Comparison of ENCODE assay signal across 33 mouse cellular contexts in the genomic region with DNA sequence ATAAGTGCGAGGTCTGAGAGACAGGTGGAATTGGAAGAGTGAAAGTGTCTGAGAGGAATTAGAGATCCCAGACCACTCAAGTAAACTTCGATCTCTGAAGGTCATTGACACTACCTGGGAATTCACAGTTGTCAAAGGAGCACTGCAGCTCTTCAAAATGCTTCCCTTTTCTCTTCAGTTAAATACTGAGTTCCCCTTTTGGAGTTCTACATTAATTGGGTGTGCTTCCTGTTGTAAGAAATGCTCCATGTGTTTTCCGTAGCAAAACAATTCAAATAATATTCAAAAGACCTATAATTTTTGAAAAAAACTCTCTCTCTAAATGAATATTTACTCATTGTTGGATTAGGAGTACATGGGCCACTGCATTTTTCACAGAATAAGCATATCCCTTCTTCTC.
"Had no signal": no experiment of that assay in that cellular context is flagged by ENCODE, and none has a peak within 500 bp of the region (broad histone marks: within the 10 kb centered on the region; RNA-seq: fewer than 3 reads in every experiment).

No protein-coding gene starts in this region.

- H3K4me1 ChIP-seq: heart, embryonic 12.5 days; heart, embryonic 13.5 days; heart, embryonic 15.5 days; hindbrain, embryonic 10.5 days; hindbrain, embryonic 12.5 days; hindbrain, embryonic 13.5 days; hindbrain, embryonic 15.5 days; intestine, embryonic 15.5 days; kidney, embryonic 15.5 days had no signal

- H3K27ac ChIP-seq: heart, embryonic 13.5 days; heart, embryonic 15.5 days; hindbrain, embryonic 10.5 days; hindbrain, embryonic 12.5 days; hindbrain, embryonic 13.5 days; hindbrain, embryonic 14.5 days; hindbrain, embryonic 15.5 days; hindbrain, postnatal 0 days; intestine, embryonic 15.5 days; kidney, embryonic 15.5 days; kidney, postnatal 0 days; layer of hippocampus, adult 2 months; left cerebral cortex, adult 2 months had no signal

- DNase-seq: heart, postnatal 10 days; heart, postnatal 36 days; heart, postnatal 4 days; kidney, adult 11 months; kidney, adult 18-20 months; kidney, adult 2 months; kidney, adult 8-10 months; kidney, adult 9 months; kidney, postnatal 10 days; kidney, postnatal 14 days; kidney, postnatal 25 days; kidney, postnatal 36 days; kidney, postnatal 4 days; layer of hippocampus, adult 9-11 months; layer of hippocampus, postnatal 36 days had no signal

- H3K9me3 ChIP-seq: heart, embryonic 12.5 days; heart, embryonic 13.5 days; heart, embryonic 15.5 days; hindbrain, embryonic 10.5 days; hindbrain, embryonic 12.5 days; hindbrain, embryonic 13.5 days; hindbrain, embryonic 15.5 days; intestine, embryonic 15.5 days; kidney, embryonic 15.5 days had no signal

- H3K27me3 ChIP-seq: heart, embryonic 12.5 days; heart, embryonic 13.5 days; heart, embryonic 15.5 days; hindbrain, embryonic 12.5 days; hindbrain, embryonic 13.5 days; hindbrain, embryonic 15.5 days; intestine, embryonic 15.5 days; kidney, embryonic 15.5 days had no signal

- ATAC-seq: hindbrain, embryonic 16.5 days; hindbrain, postnatal 0 days; inflammation-experienced regulatory T-cells, adult 6 months; intestine, embryonic 15.5 days; intestine, embryonic 16.5 days; intestine, postnatal 0 days had no signal

- H3K4me3 ChIP-seq: heart, embryonic 12.5 days; heart, embryonic 13.5 days; heart, embryonic 15.5 days; hindbrain, embryonic 10.5 days; hindbrain, embryonic 12.5 days; hindbrain, embryonic 13.5 days; hindbrain, embryonic 15.5 days; intestine, embryonic 15.5 days; kidney, embryonic 15.5 days; layer of hippocampus, adult 2 months; left cerebral cortex, adult 2 months had no signal

- H3K9ac ChIP-seq: heart, embryonic 12.5 days; heart, embryonic 13.5 days; heart, embryonic 15.5 days; hindbrain, embryonic 12.5 days; hindbrain, embryonic 13.5 days; hindbrain, embryonic 14.5 days; hindbrain, embryonic 15.5 days; intestine, embryonic 15.5 days; kidney, embryonic 15.5 days had no signal

- H3K36me3 ChIP-seq: heart, embryonic 12.5 days; heart, embryonic 13.5 days; heart, embryonic 15.5 days; hindbrain, embryonic 10.5 days; hindbrain, embryonic 12.5 days; hindbrain, embryonic 13.5 days; hindbrain, embryonic 15.5 days; intestine, embryonic 15.5 days; kidney, embryonic 15.5 days had no signal
